Mouse (Mus musculus): Measurements from ENCODE around the gene Ccdc114. TPM values are rescaled to one million over a fixed set of nuclear protein-coding genes. Genes with fewer than 3 reads are reported as not detected.
"Not testable (repeated sequence)": the region's sequence is repeated elsewhere in the genome, so short reads cannot be mapped to it uniquely, and the experiment has no call there.

The Ccdc114 gene
- polyA plus RNA-seq, 1 experiment from 2014 or later = 3.5 TPM

DNA sequence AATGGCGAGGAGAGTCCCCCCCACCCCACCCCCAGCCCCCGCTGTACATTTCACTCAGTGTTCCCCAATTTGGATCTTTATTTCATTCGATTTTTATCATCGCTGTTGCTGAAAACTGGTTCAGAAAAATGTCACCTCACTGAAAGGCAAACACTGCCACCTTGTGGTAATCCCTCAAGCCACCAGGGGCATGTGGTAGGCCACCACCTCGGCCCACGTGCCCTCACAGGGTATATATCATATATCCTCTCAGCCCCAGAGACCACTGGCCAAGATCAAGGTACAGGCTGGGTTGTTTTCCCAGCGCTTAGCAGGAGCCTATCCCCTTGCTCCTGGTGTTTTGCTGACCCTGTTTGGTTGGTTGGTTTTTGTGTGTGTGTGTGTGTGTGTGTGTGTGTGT is 11.2 kb downstream of the Ccdc114 start:
- peaks cover 6% of the 10 kb centered on the region; the same call in 1 of the 2 replicates for H3K4me1 ChIP-seq (replicated peaks)
- 0 out of 2 replicates have a peak overlapping the region, but pooled peaks have one; percentile 19 for H3K9ac ChIP-seq

DNA sequence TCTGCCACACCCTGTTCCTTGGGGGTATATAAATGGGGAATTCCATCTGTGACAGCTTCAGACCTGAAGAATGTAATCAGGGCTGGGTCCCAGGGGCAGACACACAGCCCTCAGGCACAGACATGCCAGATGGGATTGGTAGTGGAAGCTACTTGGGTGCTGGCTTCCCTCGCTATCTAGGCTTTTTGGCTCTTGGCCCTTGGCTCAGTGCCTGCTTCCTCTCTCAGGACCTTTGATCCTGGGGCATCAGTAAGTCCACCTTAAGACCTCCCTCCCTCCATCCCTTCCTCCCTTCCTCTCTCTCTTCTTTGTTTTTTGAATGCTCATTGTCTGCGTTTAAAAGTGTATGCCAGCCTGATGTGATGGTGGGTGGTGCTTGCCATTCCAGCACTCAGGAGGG is 16.0 kb downstream of the Ccdc114 start:
- ATAC-seq (ENCODE audit: insufficient number of reproducible peaks, low FRiP score) = no peak
- 34% methylated on average over 2 of the region's 2 CpGs for WGBS
- H3K4me1 ChIP-seq (replicated peaks) = peaks cover 6% of the 10 kb centered on the region; the same call in 1 of the 2 replicates

More for the DNA sequence above, 11.2 kb downstream of the Ccdc114 start:
- no peak for ATAC-seq (ENCODE audit: insufficient number of reproducible peaks, low FRiP score)
- peaks cover 7% of the 10 kb centered on the region; the same call in 1 of the 2 replicates for H3K36me3 ChIP-seq
- no peak overlapping the region for H3K4me2 ChIP-seq
- WGBS = 28% methylated on average over 7 of the region's 7 CpGs
- H3K4me3 ChIP-seq = no peak overlapping the region
- H3K9me3 ChIP-seq (replicated peaks) = peaks cover 12% of the 10 kb centered on the region; the same call in 1 of the 2 replicates
- H3K27ac ChIP-seq (ENCODE audit: poor library complexity, severe bottlenecking) = no peak overlapping the region
- no peaks in the 10 kb centered on the region for H3K27me3 ChIP-seq (replicated peaks)

DNA sequence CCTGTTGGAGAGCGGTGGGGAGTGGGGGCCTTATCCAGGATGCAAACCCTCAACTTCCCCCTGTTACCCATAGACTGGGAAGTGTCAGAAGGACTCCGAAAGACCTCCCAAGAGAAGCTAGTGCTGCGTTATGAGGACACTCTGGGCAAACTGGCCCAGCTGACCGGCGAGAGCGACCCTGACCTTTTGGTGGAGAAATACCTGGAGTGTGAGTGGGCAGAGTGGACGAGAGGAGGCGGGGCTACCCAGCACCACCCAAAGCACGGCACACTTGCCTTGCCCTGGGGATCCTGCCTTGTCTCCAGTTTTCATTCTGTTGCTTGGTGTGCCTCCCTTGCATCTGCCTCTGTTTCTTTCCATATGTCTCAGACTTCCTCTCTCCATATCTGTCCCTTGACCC is 18.1 kb downstream of the Ccdc114 start:
- Histone ChIP-seq H3K4me1 (replicated peaks) (peaks cover 6% of the 10 kb centered on the region; the same call in 1 of the 2 replicates), H3K9ac (no peak overlapping the region), H3K4me3 (no peak overlapping the region), H3K27me3 (replicated peaks) (no peaks in the 10 kb centered on the region), H3K36me3 (no peaks in the 10 kb centered on the region; the same call in 1 of the 2 replicates), H3K4me2 (no peak overlapping the region), H3K9me3 (replicated peaks) (no peaks in the 10 kb centered on the region), H3K27ac (ENCODE audit: poor library complexity, severe bottlenecking) (no peak overlapping the region)
- 76% methylated on average over 9 of the region's 9 CpGs for WGBS
- no peak for ATAC-seq (ENCODE audit: insufficient number of reproducible peaks, low FRiP score)

More for the DNA sequence above, 16.0 kb downstream of the Ccdc114 start:
- Histone ChIP-seq H3K27me3 (replicated peaks) (no peaks in the 10 kb centered on the region), H3K9me3 (replicated peaks) (no peaks in the 10 kb centered on the region), H3K27ac (ENCODE audit: poor library complexity, severe bottlenecking) (no peak overlapping the region), H3K4me3 (no peak overlapping the region), H3K4me2 (no peak overlapping the region), H3K9ac (no peak overlapping the region), H3K36me3 (no peaks in the 10 kb centered on the region; the same call in 1 of the 2 replicates)

DNA sequence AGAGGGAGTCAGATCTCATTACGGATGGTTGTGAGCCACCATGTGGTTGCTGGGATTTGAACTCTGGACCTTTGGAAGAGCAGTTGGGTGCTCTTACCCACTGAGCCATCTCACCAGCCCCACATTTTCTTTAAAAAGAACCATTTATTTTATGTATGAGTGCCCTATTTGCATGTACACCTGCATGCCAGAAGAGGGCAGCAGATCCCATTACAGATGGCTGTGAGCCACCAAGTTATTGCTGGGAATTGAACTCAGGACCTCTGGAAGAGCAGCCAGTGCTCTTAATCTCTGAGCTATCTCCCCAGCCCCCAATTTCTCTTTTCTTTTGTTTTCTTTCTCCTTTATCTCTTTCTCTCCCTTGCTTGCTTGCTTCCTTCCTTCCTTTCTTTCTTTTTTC is 19.4 kb downstream of the Ccdc114 start:
- H3K27me3 ChIP-seq (replicated peaks); H3K27ac ChIP-seq (ENCODE audit: poor library complexity, severe bottlenecking); H3K4me3 ChIP-seq; H3K4me2 ChIP-seq; H3K9me3 ChIP-seq (replicated peaks); ATAC-seq (ENCODE audit: insufficient number of reproducible peaks, low FRiP score); H3K36me3 ChIP-seq; H3K4me1 ChIP-seq (replicated peaks); H3K9ac ChIP-seq: not testable (repeated sequence)
- 70% methylated on average over 1 of the region's 1 CpGs for WGBS

DNA sequence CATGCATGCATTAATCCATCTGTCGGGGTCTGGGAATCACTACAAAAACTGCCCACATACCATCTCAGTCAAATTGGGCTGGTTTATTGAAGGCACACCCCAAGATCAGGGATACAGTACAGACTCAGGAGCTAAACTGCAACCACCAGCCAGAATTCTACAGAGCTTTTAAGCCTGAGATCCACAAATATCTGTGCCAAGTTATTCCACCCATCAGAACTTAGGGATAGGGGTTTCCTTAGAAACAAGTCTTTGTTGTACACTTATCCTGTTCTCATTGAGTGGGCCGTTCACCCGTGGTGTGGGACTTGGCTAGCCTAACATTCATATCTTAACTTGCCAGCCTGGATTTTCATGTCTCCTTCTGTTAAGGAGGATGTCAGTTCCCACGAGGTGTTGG is 25.2 kb downstream of the Ccdc114 start:
- Histone ChIP-seq H3K9ac (no peak overlapping the region), H3K9me3 (replicated peaks) (no peaks in the 10 kb centered on the region), H3K27me3 (replicated peaks) (peaks cover 3% of the 10 kb centered on the region; the same call in 1 of the 2 replicates), H3K36me3 (no peaks in the 10 kb centered on the region; the same call in 1 of the 2 replicates), H3K4me1 (replicated peaks) (no peaks in the 10 kb centered on the region), H3K27ac (ENCODE audit: poor library complexity, severe bottlenecking) (no peak overlapping the region), H3K4me2 (no peak overlapping the region), H3K4me3 (no peak overlapping the region)
- 71% methylated on average over 4 of the region's 4 CpGs for WGBS
- ATAC-seq (ENCODE audit: insufficient number of reproducible peaks, low FRiP score) = no peak

DNA sequence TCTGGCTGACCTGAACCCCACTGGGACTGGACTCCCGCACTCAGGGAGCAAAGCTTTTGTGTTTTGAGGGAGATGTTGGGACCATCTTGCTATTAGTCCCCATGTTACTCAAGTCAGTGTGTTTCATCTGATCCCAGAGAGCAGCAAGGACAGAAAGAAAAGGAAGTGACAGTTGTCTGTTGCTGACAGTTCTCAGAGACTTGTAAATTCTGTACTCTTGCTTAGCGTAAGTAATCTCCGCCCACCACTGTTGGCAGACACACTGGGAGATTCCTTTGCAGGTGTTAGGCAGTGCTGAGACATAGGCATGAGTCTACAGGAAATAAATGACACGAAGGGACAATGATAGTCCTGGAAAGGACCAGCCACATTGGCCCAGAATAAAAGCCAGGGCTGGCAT is 32.7 kb downstream of the Ccdc114 start:
- no peaks in the 10 kb centered on the region for H3K9me3 ChIP-seq (replicated peaks)
- H3K9ac ChIP-seq = no peak overlapping the region
- 54% methylated on average over 4 of the region's 4 CpGs for WGBS
- no peak overlapping the region for H3K4me3 ChIP-seq
- ATAC-seq (ENCODE audit: insufficient number of reproducible peaks, low FRiP score) = no peak
- no peak overlapping the region for H3K4me2 ChIP-seq
- H3K27ac ChIP-seq (ENCODE audit: poor library complexity, severe bottlenecking) = no peak overlapping the region
- no peaks in the 10 kb centered on the region for H3K36me3 ChIP-seq
- peaks cover 6% of the 10 kb centered on the region; the same call in 1 of the 2 replicates for H3K27me3 ChIP-seq (replicated peaks)
- no peaks in the 10 kb centered on the region for H3K4me1 ChIP-seq (replicated peaks)

DNA sequence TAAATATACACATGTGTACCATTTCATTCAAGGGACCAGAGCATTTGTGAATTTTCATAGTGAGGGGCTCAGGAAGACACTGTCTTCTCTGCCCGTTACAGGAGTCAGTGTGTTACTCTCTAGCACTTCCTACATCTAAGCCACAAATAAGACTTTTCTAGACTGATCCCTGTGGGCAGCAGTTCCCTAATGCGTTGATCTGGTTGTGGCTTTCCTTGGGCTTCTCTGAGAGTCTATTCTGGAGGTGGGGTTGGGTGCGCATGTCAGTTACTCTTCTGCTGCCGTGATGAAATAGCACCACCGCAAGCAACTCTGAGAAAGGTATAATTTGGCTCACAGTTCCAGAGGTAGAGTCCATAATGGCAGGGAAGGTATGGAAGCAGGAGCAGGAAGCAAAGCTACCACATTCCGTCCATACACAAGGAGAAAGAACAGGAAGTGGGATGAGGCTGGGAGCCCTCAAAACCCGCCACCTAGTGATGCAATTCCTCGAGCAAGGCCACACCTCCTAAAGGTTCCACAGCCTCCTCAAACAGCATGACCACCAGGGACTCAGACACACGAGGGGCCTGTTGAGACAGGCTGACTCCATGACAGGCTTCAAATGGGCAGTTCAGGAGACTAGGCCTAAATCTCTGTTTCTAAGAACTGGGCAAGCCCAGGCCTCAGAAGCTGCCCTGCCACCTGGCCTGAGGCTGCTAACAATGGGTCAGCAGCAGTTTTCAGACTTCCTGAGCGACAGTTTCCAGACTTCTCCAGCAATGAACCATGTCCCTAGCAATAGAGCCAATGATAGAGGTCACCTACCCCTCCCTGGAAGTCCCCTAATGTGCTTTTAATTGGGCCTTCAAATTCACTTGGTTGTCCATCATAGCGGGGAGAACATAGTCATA is 48.2 kb downstream of the Ccdc114 start:
- H3K9ac ChIP-seq = no peak overlapping the region
- H3K27ac ChIP-seq (ENCODE audit: poor library complexity, severe bottlenecking) = no peak overlapping the region
- H3K27me3 ChIP-seq (replicated peaks) = 0 out of 2 replicates have a peak, but pooled peaks cover 3% of the 10 kb centered on the region
- H3K36me3 ChIP-seq = no peaks in the 10 kb centered on the region
- WGBS = 75% methylated on average over 11 of the region's 11 CpGs
- ATAC-seq (ENCODE audit: insufficient number of reproducible peaks, low FRiP score) = no peak
- no peak overlapping the region for H3K4me2 ChIP-seq
- no peaks in the 10 kb centered on the region for H3K9me3 ChIP-seq (replicated peaks)
- H3K4me1 ChIP-seq (replicated peaks) = no peaks in the 10 kb centered on the region
- H3K4me3 ChIP-seq = no peak overlapping the region

DNA sequence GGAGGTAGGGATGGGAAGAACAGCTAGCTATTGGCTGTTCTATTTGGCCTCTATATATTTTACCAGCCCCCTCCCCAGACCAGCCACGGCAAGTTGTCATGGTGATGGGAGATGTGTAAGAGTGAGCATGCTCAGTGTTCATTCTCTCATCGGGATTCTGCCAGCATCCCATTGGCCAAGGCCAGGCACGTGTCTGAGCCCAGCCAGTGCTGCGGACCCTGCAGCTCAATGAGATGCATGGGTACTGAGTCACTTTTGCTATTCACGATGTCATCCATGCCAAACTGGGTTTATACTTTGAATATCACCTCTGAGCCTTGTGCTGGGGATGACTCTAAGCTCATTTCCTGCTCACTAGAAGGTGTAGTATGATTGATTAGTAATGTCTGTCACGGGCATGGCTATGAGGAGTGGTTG is 49.4 kb downstream of the Ccdc114 start:
- Histone ChIP-seq H3K9me3 (replicated peaks) (no peaks in the 10 kb centered on the region), H3K27me3 (replicated peaks) (no peaks in the 10 kb centered on the region), H3K9ac (no peak overlapping the region), H3K4me2 (no peak overlapping the region), H3K27ac (ENCODE audit: poor library complexity, severe bottlenecking) (no peak overlapping the region), H3K4me3 (no peak overlapping the region), H3K4me1 (replicated peaks) (no peaks in the 10 kb centered on the region), H3K36me3 (no peaks in the 10 kb centered on the region)
- WGBS = 75% methylated on average over 6 of the region's 6 CpGs
- no peak for ATAC-seq (ENCODE audit: insufficient number of reproducible peaks, low FRiP score)

DNA sequence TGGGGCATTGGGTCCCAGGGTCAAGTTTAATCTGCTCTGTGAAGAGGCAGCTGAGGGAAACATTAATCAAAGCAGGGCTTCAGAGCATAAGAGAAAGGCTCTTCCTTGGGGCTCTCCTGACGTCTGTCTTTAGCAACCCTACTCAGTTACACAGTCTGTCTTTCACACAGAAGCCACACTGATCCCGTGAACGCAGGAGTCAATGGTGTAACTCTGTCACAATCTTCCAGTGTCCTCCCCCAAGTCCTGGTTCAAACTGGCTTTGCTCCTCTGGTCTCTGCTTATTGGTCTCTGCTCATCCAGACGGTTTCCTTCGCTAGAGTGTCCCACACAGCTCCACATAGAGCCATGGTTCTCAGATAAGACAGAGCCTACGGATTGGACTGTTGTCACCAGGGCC is 50.2 kb downstream of the Ccdc114 start:
- H3K4me1 ChIP-seq (replicated peaks) = no peaks in the 10 kb centered on the region
- no peak overlapping the region for H3K4me3 ChIP-seq
- no peaks in the 10 kb centered on the region for H3K9me3 ChIP-seq (replicated peaks)
- H3K27me3 ChIP-seq (replicated peaks) = no peaks in the 10 kb centered on the region
- no peak overlapping the region for H3K27ac ChIP-seq (ENCODE audit: poor library complexity, severe bottlenecking)
- no peak overlapping the region for H3K9ac ChIP-seq
- no peaks in the 10 kb centered on the region for H3K36me3 ChIP-seq
- no peak overlapping the region for H3K4me2 ChIP-seq
- no peak for ATAC-seq (ENCODE audit: insufficient number of reproducible peaks, low FRiP score)
- WGBS = 31% methylated on average over 6 of the region's 6 CpGs

DNA sequence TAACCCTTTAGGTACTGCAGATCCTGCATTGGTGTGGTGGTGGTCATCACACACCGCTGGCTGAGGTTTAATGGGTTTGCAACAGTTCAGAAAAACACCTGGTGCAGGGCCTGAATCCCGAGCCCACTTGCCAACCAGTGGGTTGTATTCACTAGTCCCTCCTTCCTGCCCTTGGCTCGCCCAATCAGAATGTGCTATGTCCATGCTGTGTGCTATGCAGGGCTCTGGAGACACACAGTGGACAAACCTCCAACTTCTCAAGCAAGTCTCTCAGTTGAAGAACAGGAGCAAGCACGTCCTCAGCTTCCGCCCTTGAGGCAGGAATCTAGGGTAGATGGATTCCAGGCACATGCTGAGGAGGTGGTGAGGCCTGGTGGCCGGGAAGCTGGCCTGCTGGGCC is 50.6 kb downstream of the Ccdc114 start:
- no peak overlapping the region for H3K27ac ChIP-seq (ENCODE audit: poor library complexity, severe bottlenecking)
- 56% methylated on average over 6 of the region's 6 CpGs for WGBS
- ATAC-seq (ENCODE audit: insufficient number of reproducible peaks, low FRiP score) = no peak
- H3K4me1 ChIP-seq (replicated peaks) = no peaks in the 10 kb centered on the region
- H3K27me3 ChIP-seq (replicated peaks) = no peaks in the 10 kb centered on the region
- H3K9me3 ChIP-seq (replicated peaks) = no peaks in the 10 kb centered on the region
- no peak overlapping the region for H3K4me3 ChIP-seq
- H3K4me2 ChIP-seq = no peak overlapping the region
- H3K36me3 ChIP-seq = no peaks in the 10 kb centered on the region
- no peak overlapping the region for H3K9ac ChIP-seq

DNA sequence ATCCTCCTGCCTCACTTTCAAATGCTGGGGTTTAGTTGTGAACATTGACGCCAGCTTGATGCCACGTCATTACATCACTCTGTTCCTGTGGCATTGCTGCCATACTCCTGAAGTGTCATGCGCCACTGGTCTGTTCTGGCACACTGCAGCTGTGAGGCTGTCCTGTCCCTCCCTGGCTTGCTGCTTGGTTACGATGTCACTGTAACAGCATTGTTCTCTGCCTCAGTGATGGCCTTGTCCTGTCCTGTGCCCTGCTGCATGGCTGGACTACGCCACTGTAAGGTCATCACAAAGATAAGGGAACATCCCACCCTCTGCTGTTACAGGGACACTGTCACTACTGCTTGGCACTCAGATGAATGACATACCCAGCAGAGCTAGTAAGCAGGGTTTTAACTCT is 57.7 kb downstream of the Ccdc114 start:
- H3K27me3 ChIP-seq (replicated peaks) = peaks cover 3% of the 10 kb centered on the region; the same call in 1 of the 2 replicates
- H3K9me3 ChIP-seq (replicated peaks) = no peaks in the 10 kb centered on the region
- no peaks in the 10 kb centered on the region for H3K36me3 ChIP-seq
- ATAC-seq (ENCODE audit: insufficient number of reproducible peaks, low FRiP score) = no peak
- no peaks in the 10 kb centered on the region for H3K4me1 ChIP-seq (replicated peaks)
- 69% methylated on average over 5 of the region's 5 CpGs for WGBS
- no peak overlapping the region for H3K4me3 ChIP-seq
- H3K4me2 ChIP-seq = no peak overlapping the region
- H3K9ac ChIP-seq = no peak overlapping the region
- H3K27ac ChIP-seq (ENCODE audit: poor library complexity, severe bottlenecking) = no peak overlapping the region
